Mouse (Mus musculus) induced T-regulatory cell, adult 2 months (primary cell): Measurements from ENCODE around the gene Arhgef26.

ENCODE experiments used
- DNase-seq: peaks from one replicate; pipeline ENCODE4 v3.0.0-alpha.2; 2012; ENCODE audit warnings: low read depth

Gene Arhgef26

GRCm38 (mm10) chr3:62382853-62383252 lies 44.7 kb downstream of the Arhgef26 start:
- DNase-seq: no peak

GRCm38 (mm10) chr3:62392636-62393035 lies 54.5 kb downstream of the Arhgef26 start:
- no peak for DNase-seq

DNA sequence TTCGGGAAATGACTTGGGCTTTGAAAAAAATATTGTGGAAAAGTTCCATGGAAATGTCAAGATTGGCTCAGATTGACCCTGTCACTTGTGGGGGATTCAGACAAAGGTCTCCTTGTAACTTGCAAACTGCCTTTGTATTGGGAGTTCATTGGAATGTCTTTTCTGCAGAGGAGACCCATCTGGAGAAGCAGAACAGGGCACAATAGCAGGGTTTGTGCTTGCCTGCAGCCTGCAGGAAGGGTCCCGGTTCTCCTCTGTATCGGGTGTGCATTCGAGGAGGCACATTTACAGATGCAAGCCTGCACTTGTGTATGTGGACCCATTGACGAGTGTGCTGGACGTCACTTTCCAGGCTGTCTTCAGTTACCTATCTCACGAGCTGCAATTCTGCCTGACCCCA lies 56.1 kb downstream of the Arhgef26 start:
- DNase-seq: no peak

GRCm38 (mm10) chr3:62395368-62395767 lies 57.2 kb downstream of the Arhgef26 start:
- no peak for DNase-seq

- no peak for DNase-seq
Measured at GRCm38 (mm10) chr3:62396109-62396508, 58.0 kb downstream of the Arhgef26 start.

DNA sequence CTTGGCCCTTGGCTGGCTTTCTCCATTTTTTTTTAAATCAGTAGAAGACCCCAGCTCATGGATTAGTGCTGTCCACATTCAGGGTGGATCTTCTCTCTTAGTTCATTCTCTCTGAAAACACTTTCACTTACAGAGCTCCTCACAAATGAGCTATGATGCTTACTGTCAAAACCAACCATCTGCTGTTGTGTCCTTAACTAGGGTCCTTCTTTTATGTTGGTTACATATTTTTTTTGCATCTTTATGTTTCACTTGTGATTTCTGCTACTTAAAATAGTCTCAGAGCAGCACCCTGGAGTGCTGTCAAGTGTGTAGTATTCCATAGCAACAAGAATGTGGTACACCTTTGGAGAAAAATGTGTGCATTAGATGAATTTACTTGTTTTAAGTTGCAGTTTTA lies 60.0 kb downstream of the Arhgef26 start:
- DNase-seq: no peak

DNA sequence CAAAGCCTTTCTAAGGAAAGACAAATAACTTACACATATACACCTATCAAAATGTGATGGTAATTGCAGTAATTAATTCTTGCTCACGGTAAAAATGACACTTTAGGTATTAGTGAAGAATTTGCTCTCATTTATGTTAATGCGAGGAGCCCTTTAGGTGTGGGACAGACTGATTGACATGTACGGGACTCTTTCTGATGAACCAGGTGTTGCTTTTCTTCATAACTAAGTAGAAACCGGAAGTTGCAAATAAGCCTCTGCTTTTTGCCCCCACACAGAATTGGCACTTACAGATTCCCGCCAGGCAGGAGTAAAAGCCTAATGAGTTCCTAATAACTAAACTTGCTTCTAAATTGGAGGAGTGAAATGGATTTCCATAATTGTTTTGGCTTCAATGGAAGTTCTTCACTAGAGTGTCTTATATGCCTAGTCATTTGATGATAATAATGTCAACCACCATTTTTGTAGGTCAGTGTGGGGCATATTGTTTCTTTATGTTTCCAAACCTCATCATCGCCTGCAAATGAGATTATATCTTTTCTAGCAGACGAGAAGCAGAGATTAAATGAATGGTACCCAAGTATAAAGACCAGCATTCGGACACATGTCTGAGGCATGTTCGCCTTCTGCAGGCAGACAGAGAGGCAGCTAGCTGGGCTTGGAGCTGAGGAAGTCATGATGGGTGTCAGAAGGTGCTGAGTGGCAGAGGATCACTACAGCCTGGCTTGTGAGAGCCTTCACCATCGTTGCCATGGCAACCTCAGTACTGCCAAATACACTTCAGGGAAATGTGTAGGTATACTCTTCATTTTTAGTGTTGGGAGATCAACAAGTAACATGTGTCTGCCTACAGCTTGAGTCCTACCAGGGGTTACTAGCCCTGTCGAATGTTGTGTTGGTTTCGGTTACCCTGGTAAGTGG lies 61.9 kb downstream of the Arhgef26 start:
- DNase-seq: no peak

DNA sequence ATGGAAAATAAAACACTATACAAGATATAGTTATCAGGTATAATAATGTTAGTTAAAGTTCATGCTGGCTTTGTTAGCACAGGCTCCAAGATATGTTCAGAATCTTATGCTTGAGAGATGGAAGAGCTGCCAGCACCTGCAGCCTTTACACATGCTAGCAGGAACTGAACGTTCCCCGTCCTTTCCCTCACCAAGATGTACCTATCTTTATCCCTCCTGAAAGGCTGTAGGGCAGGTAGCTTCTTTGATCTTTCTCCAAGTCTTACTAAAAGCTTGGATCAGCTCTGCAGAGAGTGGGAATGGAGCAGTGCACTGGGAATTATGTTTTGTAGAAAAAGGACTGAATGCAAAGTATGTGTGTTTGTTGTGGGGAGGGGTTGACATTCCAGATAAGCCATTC lies 64.3 kb downstream of the Arhgef26 start:
- no peak for DNase-seq

- no peak for DNase-seq
Measured at GRCm38 (mm10) chr3:62404477-62405246, 66.5 kb downstream of the Arhgef26 start.

- DNase-seq: no peak
Measured at GRCm38 (mm10) chr3:62409555-62410182, 71.5 kb downstream of the Arhgef26 start.

DNA sequence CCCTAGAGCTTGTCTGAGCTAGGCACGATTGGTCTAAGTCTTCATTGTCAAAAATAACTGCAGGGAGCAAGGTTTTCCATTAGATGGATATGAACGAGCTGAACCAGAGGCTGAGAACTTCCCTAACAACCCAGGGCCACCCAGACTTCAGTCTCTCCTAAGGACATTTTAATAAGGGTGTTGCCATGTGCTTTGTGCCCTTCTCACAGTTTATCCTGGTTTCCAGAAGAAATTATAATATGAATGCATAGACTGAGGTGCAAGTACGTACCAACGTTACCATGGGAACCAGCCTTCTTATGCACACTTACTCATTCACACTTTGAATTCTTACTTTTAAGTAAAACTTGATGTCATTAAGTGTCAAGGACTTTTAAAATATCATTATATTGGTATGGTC lies 72.3 kb downstream of the Arhgef26 start:
- no peak for DNase-seq

GRCm38 (mm10) chr3:62412704-62413103 lies 74.6 kb downstream of the Arhgef26 start:
- DNase-seq: no peak

GRCm38 (mm10) chr3:62414926-62415325 lies 76.8 kb downstream of the Arhgef26 start:
- no peak for DNase-seq

DNA sequence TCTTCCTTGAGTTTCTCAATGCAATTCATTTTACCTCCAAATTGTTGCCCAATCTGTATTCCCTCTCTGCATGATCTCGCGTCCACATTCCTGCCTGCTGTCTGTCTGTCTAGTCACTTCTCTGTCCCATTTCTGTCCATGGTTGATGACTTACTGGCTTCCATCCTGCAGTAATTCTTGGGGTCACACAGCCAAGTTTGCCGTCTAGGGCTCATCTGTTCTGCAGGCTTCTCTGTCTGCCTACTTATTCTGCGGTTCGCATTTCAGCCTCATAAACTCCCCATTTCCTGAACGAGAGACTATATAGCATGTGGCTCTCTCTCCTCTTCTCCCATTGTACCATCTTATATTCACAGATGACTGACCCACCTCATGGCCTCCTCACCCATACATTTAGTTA lies 79.3 kb downstream of the Arhgef26 start:
- DNase-seq: no peak

DNA sequence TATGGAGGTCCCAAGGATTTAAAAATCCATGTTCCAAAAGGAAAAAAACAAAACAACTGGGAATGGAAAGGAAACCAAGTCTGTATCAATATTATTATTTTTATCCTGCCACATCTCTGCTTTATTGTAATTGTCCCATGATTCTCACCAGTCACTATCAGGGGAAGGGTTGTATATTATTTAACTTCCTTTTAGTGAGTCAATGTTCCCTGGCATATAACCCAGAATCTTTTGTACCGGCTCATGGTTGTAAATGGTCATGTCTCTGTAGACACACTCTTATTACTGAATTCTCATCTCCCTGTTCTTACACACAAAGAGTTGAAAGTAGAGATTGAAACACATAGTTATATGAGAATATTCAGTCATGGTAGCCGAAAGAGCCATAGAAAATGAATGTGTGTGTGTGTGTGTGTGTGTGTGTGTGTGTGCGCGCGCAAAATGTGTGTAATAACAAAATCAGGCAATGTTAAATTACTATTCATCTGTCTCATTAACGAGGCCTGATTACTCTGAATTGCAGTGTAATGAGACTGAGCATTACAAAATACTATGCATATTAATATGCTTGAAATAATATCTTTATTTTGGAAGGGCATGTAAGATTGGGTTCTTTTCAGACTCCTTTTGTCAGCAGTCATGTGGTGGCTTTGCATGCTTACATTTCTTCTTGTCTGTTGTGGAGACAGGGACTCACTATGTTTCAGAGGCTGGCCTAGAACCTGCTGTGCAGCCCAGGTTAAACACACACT lies 80.4 kb downstream of the Arhgef26 start:
- no peak for DNase-seq

GRCm38 (mm10) chr3:62433675-62434074 lies 95.5 kb downstream of the Arhgef26 start:
- DNase-seq: no peak

- DNase-seq: no peak
Measured at GRCm38 (mm10) chr3:62435923-62436322, 97.8 kb downstream of the Arhgef26 start.

DNA sequence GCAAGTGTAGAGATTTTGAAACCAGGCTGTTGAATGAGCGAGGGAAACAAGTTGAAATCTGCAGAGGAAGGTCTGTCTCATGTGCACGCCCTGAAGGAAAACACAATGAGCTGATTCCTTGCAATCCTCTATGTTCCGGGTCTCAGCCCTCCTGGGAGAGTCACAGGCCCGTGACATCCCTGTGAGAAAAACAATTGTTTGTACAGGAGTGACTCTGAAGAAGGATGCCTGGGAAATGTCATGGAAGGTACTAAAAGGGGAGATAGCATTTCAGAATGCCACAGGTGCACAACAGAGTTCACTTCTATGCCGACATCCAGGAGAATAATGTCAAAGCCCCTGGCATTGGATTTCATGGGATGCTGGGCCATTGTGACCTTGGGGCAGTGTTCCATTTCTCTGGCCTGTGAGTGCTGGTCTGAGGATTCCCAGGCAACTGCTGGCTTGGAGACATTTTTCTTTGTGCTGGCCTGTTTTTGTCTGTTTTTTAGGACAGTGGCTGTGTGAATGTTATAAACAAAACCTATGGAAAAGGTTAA lies 102.4 kb downstream of the Arhgef26 start:
- no peak for DNase-seq

DNA sequence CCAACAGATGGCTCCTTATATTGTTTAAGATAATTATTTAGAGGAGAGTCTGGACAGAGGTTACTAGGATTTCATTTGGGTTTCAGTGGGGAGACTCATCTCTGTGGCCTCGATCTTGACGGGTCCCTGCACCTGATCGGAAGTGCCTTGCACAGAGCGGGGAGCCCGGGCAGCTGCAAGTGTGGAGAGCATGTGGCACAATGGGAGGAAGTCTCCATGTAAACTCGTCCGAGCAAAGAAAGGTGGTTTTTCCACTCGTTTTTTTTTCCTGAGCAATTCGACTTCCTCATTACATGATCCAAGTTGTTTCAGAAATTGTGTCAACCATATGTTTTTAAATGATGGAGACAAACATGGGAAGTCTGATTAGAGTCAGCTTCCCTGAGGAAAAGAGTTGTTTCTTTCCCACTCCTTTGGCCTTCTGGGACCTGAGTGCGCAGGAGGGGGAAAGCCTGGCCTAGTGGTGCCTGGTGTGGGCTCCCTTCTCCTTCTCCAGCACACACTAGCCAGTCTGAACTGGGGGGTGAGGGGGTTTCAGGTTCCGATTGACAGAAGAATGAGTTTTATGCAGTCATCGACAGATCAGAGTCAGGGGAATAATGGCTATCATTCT lies 105.5 kb downstream of the Arhgef26 start:
- no peak for DNase-seq

DNA sequence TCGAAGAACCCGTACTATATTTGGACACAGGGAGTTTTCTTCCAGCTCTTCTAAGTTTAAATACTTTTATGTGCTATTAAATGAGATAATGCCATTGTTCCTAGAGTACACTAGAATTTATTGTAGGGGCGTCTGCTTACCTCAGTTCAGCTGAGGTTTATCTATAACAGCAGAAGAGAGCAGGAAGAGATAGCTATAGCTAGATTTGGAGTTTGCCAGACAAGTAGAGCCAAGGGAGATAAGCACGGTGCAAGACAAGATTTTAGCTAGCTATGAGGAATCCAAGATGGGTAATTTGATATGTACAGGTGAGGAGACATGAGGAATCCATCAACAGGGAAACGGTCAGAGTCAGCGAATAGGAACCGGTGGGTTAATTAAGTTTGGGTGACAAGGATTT lies 108.1 kb downstream of the Arhgef26 start:
- no peak for DNase-seq

GRCm38 (mm10) chr3:62447151-62447550 lies 109.0 kb downstream of the Arhgef26 start:
- no peak for DNase-seq
